Mouse (Mus musculus) ES-Bruce4 (cell line): ENCODE results near the gene Ddx28.

Experiments used
- CTCF ChIP-seq: IDR thresholded peaks from one replicate; pipeline ENCODE4 v1.8.1; 2011; ENCODE audit warnings: low read depth, low read length
- EP300 ChIP-seq: IDR thresholded peaks from 2 replicates; pipeline ENCODE4 v1.6.1; 2011; ENCODE audit warnings: low read depth, low read length; ENCODE audit not compliant: insufficient read depth

- TF ChIP-seq CTCF (peak; percentile 66), EP300 (0 out of 2 replicates have a peak, but pooled peaks have one; percentile 7)
Observed at GRCm38 (mm10) chr8:105979325-105979724, 32.4 kb downstream of the Ddx28 start, which contains the start of gene Dpep3.
